Mouse (Mus musculus) hematopoietic stem cell, adult 5-6 weeks (primary cell): ENCODE data around the gene Snapin. TPM values are rescaled to one million over a fixed set of nuclear protein-coding genes. Genes with fewer than 3 reads are reported as not detected.

ENCODE experiments used
- ATAC-seq, 2 experiments: fragments of 125-278 bp in 1 of 2; replicated peaks in 1 of 2; 2 replicates each; pipeline ENCODE4 v1.8.0; 2016 to 2017; ENCODE audit warnings: inconsistent platforms in 2 of 2, mild to moderate bottlenecking in 2 of 2, moderate number of reproducible peaks in 2 of 2, low read depth in 1 of 2, moderate TSS enrichment in 1 of 2; ENCODE audit not compliant: low FRiP score in 2 of 2, poor library complexity in 2 of 2, severe bottlenecking in 2 of 2, insufficient read depth in 1 of 2, low TSS enrichment in 1 of 2
- total RNA-seq: library from RNA; stranded (forward); fragments of 172-1452, 232-1000 nt; gene quantifications from 2 replicates; pipeline ENCODE4 v1.2.3, GENCODE M21; 2017

The Snapin gene
- 52.2 and 60.1 TPM in 2 replicates for total RNA-seq

DNA sequence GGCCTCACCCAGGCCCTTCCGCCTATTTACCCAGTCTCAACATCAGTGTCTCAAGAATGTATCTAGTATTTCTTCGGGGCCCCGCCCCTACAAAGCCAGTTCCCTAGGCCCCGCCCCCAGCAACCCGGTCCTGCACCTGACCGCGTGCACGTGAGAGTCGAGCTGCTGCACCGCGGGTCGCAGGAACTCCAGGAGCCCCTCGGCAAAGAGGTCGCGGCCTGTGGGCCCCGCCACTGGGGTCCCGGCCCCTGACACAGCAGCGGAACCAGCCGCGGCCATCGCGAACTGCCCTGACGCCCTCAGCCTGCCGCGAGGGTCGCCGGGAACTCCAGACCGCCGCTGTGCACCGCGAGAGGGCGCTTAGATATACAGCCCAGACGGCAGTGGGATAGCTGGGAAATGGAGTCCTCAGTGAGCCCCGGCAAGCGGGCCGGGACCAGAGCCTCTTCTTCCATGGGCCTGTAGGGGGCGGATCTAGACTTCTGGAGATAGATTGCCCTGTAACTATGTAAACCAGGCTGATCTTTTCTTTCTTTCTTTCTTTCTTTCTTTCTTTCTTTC lies at the start of gene Snapin:
Snapin (minus strand) TSS at position 338 of the 561 bp plus-strand sequence.
- ATAC-seq: peak; percentile 98 to 99

DNA sequence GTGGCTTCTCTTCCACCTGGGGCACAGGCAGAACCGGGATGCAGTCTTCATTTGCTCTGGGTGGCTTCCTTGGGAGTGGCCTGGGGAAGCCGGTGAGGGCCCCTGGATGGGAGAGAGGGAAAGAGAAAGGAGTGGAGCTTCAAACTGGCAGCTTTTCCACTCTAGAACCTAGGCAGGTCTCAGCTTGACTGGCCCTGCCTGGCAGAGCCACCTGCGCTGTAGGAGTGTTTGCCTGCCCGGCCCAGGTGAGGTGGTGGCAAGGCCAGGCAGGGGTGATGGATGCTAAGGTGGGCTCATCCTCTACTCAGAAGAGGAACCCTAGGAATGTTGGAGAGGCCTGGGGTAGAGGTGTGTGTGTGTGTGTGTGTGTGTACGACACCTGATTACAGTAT lies 47.1 kb upstream of the Snapin start:
- no peak for ATAC-seq

DNA sequence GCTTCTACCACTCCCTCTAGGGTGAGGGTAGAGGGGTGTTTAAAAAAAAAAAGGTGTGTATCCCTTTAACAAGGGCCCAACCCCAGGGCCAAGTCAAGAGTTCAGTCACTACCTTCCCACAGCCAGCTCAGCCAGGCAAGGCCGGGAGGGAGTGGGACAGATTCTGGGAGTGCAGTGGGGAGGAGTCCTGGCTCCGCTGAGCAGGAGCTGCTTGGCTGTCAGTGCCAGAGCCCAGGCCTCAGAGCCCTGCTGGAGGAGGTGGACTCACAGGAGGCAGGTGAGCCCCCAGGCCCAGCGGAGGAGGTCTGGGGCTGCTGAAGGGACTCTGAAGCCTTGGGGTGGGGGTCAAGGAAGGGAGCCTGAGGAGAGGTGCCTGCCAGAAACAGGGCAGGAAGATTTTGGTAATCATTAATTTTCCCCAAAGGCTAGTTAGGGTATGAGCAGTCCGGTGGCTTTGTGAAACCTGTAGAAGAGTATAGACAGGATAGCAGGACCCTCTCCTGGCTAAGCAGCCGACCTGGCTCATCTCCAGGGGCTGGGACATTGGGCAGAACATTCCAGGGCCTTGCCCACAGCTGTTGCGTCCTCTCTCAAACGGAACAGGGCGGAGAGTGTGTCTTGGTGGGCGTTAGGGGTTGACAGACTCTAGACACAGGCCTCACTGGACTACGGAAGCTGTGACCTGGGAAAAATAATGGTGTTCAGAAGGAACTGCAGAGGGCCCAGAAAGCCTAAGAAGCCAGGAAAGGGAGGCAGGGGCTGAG lies 46.5 kb upstream of the Snapin start, which contains the start of gene S100a16:
S100a16 (plus strand) TSS at position 114 of the 764 bp plus-strand sequence.
- no peak for ATAC-seq

DNA sequence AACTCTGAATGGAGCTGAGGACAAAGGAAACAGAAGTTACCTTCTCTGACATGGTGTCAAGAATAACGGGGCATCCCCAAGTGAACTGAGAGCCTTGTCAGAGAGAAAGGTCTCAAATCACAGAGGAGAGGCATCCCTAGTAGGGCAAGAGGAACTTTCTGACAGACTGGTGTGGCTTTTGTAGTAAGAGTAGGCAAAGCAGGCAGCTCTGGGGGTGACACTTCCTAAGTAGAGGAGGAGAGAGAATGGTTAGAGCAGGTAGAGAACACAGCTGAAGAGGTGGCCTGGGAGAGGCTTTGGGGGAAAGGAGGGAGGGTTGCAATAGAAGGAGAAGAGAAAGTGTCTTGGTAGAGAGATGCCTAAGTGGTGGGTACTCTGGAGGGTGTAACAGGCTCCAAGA lies 44.6 kb upstream of the Snapin start:
- ATAC-seq: no peak

DNA sequence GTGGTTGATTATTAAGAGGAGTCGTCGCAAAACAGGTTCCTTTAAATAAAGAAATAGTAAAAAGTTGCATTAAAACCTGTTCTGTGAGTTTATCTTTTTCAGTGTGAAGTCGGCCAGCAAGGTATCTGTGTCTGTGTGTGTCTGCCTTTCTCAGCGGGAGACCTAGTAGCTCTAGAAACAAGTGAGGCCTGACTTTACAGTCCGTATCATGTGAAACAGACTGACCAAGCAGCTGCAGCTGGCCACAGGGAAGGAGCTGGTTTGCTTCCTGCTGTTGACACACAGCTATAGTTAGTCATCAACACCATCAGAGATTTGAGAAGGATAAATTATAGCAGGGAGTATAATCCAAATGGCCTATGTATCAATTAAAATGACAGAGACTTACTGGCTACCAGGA lies 40.9 kb upstream of the Snapin start:
- no peak for ATAC-seq

DNA sequence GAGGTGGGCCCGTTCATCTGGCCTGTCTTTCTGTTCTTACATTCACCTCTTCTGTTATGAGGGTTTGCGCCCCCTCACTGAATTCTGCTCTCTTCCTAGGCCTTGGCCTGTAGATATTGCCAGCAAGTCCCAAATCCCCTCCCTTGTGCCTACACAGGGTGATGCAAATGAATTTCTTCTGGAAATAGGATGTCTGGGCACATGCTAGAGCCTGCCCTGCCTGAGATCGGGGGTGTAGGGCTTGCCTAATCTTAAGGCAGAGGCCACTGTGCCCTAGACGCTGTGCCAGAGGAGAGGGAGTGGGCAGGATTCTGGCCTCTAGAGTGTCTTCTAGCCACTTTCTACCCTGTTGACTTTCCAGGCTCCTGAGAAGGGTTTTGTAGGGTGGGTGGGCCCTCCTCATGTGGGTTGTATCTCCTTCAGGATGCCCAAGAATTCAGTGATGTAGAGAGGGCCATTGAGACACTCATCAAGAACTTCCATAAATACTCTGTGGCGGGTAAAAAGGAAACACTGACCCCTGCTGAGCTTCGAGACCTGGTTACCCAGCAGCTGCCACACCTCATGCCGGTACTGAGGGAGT lies 36.5 kb upstream of the Snapin start:
- ATAC-seq: no peak

DNA sequence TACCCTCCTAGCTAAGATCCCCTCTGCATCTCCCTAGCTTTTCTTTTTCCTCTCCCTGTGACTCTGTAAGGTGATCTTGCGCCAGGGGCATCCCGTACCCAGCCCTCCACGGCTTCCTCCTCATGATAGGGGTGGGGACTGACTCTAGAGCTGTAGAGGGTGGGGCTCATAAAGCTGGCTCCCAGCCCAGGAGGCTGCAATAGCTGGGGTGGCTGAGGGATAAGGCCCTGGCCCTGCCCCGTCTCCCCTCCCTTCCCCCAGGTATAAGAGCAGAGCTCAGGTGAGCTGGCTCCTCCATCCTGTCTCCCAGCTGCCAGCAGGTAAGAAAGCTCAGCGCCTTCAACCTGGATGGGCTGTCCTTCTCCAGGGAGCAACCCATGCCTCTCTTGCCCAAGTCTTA lies 35.7 kb upstream of the Snapin start, which contains the start of gene S100a14:
S100a14 (plus strand) TSS at position 277 of the 400 bp plus-strand sequence.
- 0 out of 4 replicates have a peak, but pooled peaks of 1 of the 2 experiments have one; percentile 17 for ATAC-seq

DNA sequence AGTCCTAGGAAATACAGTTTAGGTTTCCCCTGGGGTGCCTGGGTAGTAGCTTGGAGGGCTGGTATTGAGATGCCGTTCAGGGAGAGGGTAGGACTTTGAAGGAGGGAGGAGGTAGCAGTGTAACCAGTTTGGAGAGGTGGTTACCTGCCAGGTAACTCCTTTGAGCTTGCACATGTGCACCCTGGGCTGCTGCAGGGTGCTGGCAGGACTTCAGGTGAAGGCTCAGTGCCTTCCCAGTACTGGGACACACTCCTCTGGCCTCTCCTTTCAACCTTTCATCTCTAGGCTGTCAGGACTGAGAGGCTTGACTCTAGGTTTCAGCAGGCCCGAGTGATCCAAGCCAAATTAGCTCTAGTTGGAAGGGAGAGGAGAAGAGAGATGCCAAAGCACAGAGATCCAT lies 35.2 kb upstream of the Snapin start:
- no peak for ATAC-seq

DNA sequence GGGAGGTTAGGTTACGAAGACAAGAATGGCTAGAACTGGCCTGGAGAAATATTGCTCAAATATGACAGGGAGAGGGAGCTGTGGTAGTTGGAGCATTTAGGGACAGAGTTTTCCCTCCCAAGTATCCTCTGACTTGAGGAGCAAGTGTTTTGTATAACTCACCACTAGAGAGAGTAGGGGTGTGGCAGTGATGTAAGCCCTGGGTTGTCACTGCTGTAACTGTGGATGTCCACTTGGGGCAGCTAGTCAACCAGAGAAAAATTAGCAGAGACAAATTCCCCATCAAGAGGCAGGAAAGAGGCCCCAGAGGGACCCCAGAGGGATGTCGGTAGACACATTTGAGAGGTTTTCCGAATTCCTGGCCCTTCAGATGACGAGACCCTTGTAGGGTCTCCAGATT lies 34.6 kb upstream of the Snapin start:
- ATAC-seq: peak; percentile 89 to 90

DNA sequence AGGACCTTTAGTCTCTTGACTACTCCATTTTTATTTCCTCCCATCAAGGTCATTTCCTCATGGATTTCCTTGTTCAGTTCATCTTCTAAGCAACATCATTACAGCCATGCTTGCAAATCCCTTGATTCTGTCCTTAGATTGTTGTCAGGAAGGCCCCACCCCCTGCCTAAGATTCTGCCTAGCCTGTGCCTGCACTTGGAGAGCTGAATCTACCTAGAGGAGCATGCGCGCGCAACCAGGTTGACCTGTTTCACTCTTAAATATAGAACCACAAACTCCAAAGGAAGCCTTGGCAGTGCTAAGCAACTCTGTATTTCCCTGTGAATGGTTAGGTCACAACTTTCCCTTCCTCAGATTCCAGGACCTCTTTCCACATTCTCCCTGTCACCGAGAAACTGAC lies 26.9 kb upstream of the Snapin start:
- no peak for ATAC-seq

DNA sequence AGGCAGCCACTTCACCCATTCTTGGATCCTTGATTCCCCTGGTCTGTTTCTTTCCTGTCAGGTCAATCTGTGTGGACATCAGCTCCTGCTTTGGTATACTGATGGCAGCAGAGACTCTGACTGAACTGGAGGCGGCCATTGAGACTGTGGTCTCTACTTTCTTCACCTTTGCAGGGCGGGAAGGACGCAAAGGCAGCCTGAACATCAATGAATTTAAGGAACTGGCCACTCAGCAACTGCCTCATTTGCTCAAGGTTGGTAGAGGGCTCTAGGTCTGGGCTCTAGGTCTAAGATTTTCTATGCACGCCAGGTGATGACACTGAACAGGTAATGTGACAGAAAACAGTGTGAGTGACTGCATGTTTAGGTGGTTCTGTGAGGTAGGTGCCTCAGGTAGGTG lies 25.0 kb upstream of the Snapin start:
- no peak for ATAC-seq

DNA sequence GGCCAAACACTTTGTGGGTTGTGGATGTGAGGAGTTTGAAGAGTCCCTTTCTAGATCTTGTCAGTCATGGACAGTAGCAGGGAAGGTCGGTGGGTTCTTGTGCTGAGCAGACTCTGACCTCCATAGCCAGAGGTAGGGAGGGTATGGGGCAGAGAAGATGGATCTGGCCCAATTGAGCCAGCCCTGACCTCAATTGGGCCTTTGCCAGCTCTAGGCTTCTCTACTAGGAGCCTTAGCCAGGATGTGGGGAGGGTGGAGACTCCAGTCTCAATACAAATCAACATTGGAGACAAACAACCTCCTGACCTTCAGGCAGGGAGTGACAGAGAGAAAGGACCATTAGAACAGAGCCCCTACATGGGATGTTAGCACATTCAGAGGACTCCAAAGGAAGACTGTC lies 24.4 kb upstream of the Snapin start:
- no peak for ATAC-seq

DNA sequence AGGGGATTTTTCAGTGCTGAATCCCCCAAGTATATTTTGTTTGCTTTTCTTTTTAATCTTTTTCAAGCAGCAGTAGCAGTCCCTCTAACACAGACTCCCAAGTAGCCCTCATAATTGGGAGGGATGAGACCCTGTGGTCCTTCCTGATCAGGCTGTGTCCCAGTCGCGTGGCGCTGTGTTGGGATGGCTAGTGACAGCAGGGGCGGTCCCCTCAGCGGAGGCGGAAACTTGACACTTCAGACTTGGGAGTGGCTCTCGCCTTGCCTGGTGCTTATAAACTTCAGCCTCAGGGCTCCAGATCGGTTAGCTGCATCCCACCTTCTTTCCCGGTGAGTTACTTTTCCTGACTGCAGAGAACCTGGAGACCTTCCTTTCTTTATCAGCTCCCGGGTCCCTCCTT lies 23.9 kb upstream of the Snapin start:
- peak; percentile 83 for ATAC-seq

DNA sequence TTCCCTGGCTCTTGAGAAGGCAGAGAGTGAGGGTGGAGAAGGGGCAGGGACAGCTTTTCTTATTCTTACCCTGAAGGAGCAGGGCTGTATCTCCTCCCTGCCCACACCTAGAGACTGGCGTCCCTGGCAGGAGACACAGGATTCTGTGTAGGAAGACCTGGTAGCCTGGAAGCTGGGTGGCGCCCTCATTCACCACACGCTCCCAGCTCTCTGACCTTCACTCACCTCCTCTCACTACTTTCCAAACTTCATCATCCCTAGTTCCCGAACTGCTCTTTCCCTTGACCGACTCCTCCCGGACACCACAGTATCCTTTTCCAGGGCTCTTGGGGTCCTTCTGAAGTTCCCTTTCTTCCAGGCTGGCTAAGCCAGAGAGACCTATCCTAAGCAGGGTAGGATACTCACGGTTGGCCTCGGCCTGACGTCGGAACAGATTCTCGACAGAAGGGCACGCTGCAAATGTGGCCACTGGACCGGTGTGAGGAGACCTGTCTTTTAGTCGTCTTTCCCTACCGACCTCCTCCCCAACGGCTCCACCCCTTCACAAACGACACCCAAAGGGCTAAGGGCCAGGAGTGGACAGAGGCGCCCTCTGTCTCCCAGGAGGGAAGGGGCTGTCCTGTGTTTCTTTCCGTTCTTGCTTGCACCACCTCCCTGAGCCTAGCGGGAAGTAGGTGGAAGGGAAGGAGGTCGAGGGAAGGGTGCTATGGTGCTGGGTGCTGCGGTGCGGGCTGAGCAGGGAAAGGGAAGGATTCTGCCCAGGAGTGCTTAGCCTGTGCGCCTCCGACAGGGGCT lies 23.2 kb upstream of the Snapin start, which contains the start of the genes S100a1 and S100a13:
S100a1 (minus strand) TSS at position 597 of the 795 bp plus-strand sequence.
S100a13 (plus strand) TSS at position 640 of the 795 bp plus-strand sequence.
- peak; percentile 59 to 63 for ATAC-seq

DNA sequence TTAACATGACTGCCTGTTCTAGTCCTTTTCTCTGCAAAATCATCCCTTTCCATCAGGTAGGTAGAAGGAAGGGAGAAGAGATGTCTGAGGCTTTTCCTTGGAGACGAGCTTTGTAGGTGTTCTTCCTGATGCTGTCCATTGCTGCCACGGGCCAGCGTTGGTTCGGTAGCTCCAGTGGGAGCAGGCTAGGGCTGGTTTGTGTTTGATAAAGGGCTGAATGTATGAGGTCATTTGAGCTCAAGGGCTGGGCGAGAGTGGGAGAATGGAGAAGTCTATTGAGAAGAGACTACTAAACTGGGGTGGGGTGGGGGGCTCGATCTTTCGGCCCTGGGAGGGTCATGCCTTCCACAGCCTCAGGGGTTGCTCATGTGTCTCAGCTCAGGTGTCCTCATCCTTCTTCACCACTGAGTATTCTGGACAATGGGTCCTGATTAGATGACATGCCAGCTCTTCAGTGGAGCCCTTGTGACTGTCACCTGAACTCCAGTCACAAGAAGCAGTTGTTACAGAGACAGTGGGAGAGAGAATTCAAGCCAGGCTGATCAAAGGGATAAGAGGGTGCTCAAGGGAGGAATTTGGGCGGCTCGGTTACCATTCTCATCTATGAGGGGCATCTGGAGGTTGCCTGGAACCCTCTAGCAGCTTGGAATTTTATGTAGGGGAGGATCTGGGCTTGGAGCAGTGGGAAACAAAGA lies 22.3 kb upstream of the Snapin start:
- ATAC-seq: no peak

DNA sequence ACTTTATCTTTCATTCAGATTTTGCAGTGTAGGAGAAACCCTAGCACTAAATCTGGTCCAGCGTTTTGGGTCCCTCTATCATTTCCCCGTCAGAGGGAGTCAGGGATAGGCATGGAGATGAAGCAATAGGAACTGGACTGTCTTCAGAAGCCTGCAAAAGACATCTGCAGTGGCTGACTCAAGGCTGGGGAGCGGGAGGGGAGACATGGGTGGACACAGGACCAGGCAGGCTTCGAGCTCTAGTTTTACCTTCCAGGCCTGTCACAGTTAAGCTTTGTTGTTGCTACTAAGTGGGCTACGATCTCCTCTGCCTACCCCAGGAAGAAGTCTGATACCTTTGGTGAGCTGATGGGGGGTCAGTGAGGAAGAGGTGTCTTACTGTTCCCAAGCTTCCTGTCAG lies 21.4 kb upstream of the Snapin start:
- ATAC-seq: no peak

DNA sequence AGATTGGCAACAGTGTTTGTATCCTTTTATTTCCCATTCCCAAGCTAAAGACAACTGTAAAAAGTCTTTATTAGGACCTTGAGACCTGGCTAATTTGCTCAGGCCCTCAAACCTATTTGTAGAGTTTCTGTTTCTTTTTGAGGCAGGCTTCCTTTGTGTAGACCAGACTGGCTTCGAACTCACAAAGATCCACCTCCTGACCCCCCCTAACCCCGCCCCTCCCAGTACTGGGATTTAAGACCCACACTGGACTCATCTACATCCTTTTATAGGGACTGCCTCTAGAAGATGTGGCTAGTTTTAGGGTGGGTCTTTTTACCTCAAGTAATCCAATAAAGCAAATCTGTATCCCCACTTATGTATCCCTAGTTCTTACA lies 18.9 kb upstream of the Snapin start:
- ATAC-seq: peak in 1 of 2 experiments; percentile 7; a peak in 1 of 4 replicates
